Mouse (Mus musculus) embryonic fibroblast, embryonic 13.5 days (primary cell): ENCODE measurements at regions not wholly inside any gene's neighbourhood (a gene's known extent, or its start where the extent isn't known, plus 50 kb on each side); places are given as distances from the start of the nearest gene placed in this dataset.

Source experiments
- CTCF ChIP-seq: IDR thresholded peaks from 2 replicates; pipeline ENCODE4 v1.5.1; 2011; ENCODE audit warnings: mild to moderate bottlenecking, control low read depth, low read length, moderate library complexity, borderline replicate concordance; ENCODE audit not compliant: insufficient read depth
- POLR2A ChIP-seq: IDR thresholded peaks from 2 replicates; pipeline ENCODE4 v1.6.1; 2011; ENCODE audit warnings: low read depth, mild to moderate bottlenecking, control low read depth, low read length, moderate library complexity

DNA sequence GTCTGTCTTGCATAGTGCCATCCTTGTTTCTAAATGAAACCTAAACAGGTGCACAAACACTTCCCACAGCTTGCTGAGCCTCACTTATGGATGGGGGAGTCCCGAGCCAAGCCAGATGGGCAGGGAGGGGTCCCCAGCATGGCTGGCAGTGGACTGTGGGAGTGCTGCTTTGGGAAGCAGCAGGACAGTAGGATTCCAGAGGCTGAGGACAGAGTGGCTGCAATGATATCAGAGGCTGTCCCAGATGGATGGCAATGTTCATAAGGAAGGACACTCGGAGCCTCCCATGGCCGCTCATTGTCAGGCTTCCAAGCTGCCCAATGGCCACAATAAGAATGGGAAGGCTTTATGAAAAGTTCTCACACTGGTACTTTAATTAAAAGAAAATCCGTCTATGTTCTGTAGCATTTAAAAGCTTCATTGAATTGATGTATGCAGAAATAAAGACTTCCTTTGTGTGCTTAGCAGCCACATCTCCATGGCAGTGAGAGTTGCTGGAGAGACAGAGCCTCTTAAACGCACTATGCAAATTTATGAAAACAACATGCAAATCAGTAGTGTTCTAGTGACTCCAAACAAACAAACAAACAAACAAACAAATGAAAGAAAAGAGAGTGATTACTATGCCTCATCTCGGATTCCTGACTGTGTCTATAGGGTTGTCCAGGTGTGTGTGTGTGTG is 287.2 kb upstream of the Kif2a start:
- TF ChIP-seq POLR2A (no peak), CTCF (no peak)
